In the genomic region with DNA sequence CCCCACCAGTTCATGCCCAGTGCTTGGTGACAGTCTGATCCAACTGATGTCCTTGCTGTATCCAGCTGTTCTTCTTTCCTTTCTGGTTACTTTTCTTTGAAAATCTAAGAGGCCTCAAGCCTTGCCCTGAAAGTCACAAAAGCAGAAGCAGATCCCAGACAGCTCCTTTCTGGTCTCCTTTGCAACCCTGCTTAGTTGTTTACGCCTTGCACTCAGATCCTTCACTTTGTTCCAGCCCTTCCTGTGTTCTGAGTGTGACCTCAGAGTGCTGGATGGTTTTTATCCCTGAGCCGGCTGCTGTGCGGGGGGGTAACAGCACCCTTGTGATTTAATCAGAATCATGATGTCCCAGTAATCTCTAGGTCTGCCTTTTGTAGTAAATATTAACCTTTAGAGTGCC, we compare ENCODE assay signal across 8 mouse cellular contexts.
DNase-seq lines count a peak whose midpoint lies in the region; ATAC-seq lines count a peak whose summit lies in the region.

No protein-coding gene starts in this region.

- H3K4me2 ChIP-seq in embryonic facial prominence, embryonic 15.5 days (replicated peaks) = no peak overlapping the region
- H3K4me2 ChIP-seq in intestine, embryonic 15.5 days (replicated peaks) = no peak overlapping the region
- no peak overlapping the region for H3K4me2 ChIP-seq in lung, embryonic 16.5 days (ENCODE audit: low read depth, low read length)

- H3K4me3 ChIP-seq in embryonic facial prominence, embryonic 15.5 days (replicated peaks) = no peak overlapping the region
- H3K4me3 ChIP-seq in intestine, embryonic 15.5 days (replicated peaks) = no peak overlapping the region
- no peak overlapping the region for H3K4me3 ChIP-seq in lung, embryonic 16.5 days (ENCODE audit: low read length)

- H3K4me1 ChIP-seq in embryonic facial prominence, embryonic 15.5 days = peaks cover 62% of the 10 kb centered on the region
- H3K4me1 ChIP-seq in intestine, embryonic 15.5 days (replicated peaks) = peaks cover 50% of the 10 kb centered on the region
- peaks cover 31% of the 10 kb centered on the region for H3K4me1 ChIP-seq in lung, embryonic 16.5 days (replicated peaks; ENCODE audit: control insufficient read depth, insufficient read depth, low read length)

- WGBS in embryonic facial prominence, embryonic 15.5 days = 36% methylated on average over 3 of the region's 3 CpGs
- 29% methylated on average over 3 of the region's 3 CpGs for WGBS in intestine, embryonic 15.5 days
- WGBS in lung, embryonic 16.5 days = 25% methylated on average over 3 of the region's 3 CpGs

- peak; percentile 15 for DNase-seq in adrenal gland, postnatal 10 days
- DNase-seq in adrenal gland, adult 18-20 months (ENCODE audit: low spot score in 2 of 2) = no peak
- DNase-seq in cerebellum, adult 18-20 months = no peak

- peak overlapping the region; percentile 65 for H3K27ac ChIP-seq in embryonic facial prominence, embryonic 15.5 days (replicated peaks)
- peak overlapping the region; percentile 71 for H3K27ac ChIP-seq in intestine, embryonic 15.5 days
- peak overlapping the region; percentile 28 for H3K27ac ChIP-seq in lung, embryonic 16.5 days (ENCODE audit: low read length)

- H3K36me3 ChIP-seq in embryonic facial prominence, embryonic 15.5 days = no peaks in the 10 kb centered on the region
- H3K36me3 ChIP-seq in intestine, embryonic 15.5 days = no peaks in the 10 kb centered on the region
- no peaks in the 10 kb centered on the region for H3K36me3 ChIP-seq in lung, embryonic 16.5 days (ENCODE audit: control insufficient read depth, insufficient read depth, low read length)

- H3K9ac ChIP-seq in embryonic facial prominence, embryonic 15.5 days = no peak overlapping the region
- no peak overlapping the region for H3K9ac ChIP-seq in intestine, embryonic 15.5 days
- no peak overlapping the region for H3K9ac ChIP-seq in lung, embryonic 16.5 days (ENCODE audit: low read length)

- ATAC-seq in embryonic facial prominence, embryonic 15.5 days (ENCODE audit: insufficient number of reproducible peaks, low FRiP score, low TSS enrichment, low read depth) = no peak
- ATAC-seq in intestine, embryonic 15.5 days = no peak
- ATAC-seq in lung, embryonic 16.5 days (ENCODE audit: low read depth) = 0 out of 2 replicates have a peak, but pooled peaks have one; percentile 27
- ATAC-seq in granulocyte monocyte progenitor cell, adult 5-6 weeks (replicated peaks; ENCODE audit: poor library complexity, severe bottlenecking) = no peak
- no peak for ATAC-seq in frontal cortex, adult (ENCODE audit: low TSS enrichment)

- no peaks in the 10 kb centered on the region for H3K9me3 ChIP-seq in embryonic facial prominence, embryonic 15.5 days (replicated peaks)
- H3K9me3 ChIP-seq in intestine, embryonic 15.5 days = no peaks in the 10 kb centered on the region
- no peaks in the 10 kb centered on the region for H3K9me3 ChIP-seq in lung, embryonic 16.5 days (ENCODE audit: control insufficient read depth, low read length)

- no peaks in the 10 kb centered on the region for H3K27me3 ChIP-seq in embryonic facial prominence, embryonic 15.5 days
- no peaks in the 10 kb centered on the region for H3K27me3 ChIP-seq in intestine, embryonic 15.5 days (replicated peaks)
- H3K27me3 ChIP-seq in lung, embryonic 16.5 days (ENCODE audit: control insufficient read depth, insufficient read depth, low read depth, low read length) = no peaks in the 10 kb centered on the region
